Mouse (Mus musculus): Measurements from ENCODE around the gene Wdr17. TPM values are rescaled to one million over a fixed set of nuclear protein-coding genes. Genes with fewer than 3 reads are reported as not detected.

Gene Wdr17
- polyA plus RNA-seq (2012; rRNA removed): 0.05 and 0.15 TPM in 2 replicates

GRCm38 (mm10) chr8:54886987-54887785 is at the start of gene Wdr17:
Gene Wdr17 (minus strand): TSS chr8:54887184.

GRCm38 (mm10) chr8:54600671-54601251 is 286.2 kb downstream of the Wdr17 start, which contains the start of gene Spata4:
Gene Spata4 (plus strand): TSS chr8:54600781.

Other genes starting within 250 kb of the Wdr17 start
- gene Gpm6a, start 67.7 kb upstream of the Wdr17 start, polyA plus RNA-seq (2012; rRNA removed): 1.4 and 1.8 TPM in 2 replicates

Measured in ovary, adult 2 months (tissue).